Mouse (Mus musculus) embryonic facial prominence, embryonic 13.5 days (tissue): ENCODE data around the gene Fam13c. TPM values are rescaled to one million over a fixed set of nuclear protein-coding genes. Genes with fewer than 3 reads are reported as not detected.

Source experiments
- ATAC-seq: fragments of 200-750 bp; cut with Nextera tagmentation; 2 replicates; pipeline ENCODE4 v1.8.0; 2017; ENCODE audit warnings: low read depth; ENCODE audit not compliant: insufficient number of reproducible peaks, insufficient read depth, low FRiP score, low TSS enrichment
- H3K27ac ChIP-seq: fragments of 300-500 bp; sonication (generic); 2 replicates; pipeline ENCODE4 v1.5.1; 2015; ENCODE audit warnings: moderate library complexity, mild to moderate bottlenecking, inconsistent platforms
- H3K27me3 ChIP-seq: fragments of 300-500 bp; sonication (generic); 2 replicates; pipeline ENCODE4 v1.6.1; 2015; ENCODE audit warnings: mild to moderate bottlenecking, inconsistent platforms
- H3K36me3 ChIP-seq: fragments of 300-500 bp; sonication (generic); 2 replicates; pipeline ENCODE4 v1.6.1; 2015; ENCODE audit warnings: mild to moderate bottlenecking, inconsistent platforms
- H3K4me1 ChIP-seq: fragments of 300-500 bp; sonication (generic); 2 replicates; pipeline ENCODE4 v1.6.1; 2015; ENCODE audit warnings: inconsistent platforms
- H3K4me2 ChIP-seq: fragments of 300-500 bp; sonication (generic); 2 replicates; pipeline ENCODE4 v1.6.1; 2015; ENCODE audit warnings: moderate library complexity, mild to moderate bottlenecking, inconsistent platforms
- H3K4me3 ChIP-seq: fragments of 300-500 bp; sonication (generic); 2 replicates; pipeline ENCODE4 v1.5.1; 2015; ENCODE audit warnings: mild to moderate bottlenecking, inconsistent platforms
- H3K9ac ChIP-seq: fragments of 300-500 bp; sonication (generic); 2 replicates; pipeline ENCODE4 v1.6.1; 2015; ENCODE audit warnings: mild to moderate bottlenecking, inconsistent platforms
- H3K9me3 ChIP-seq: fragments of 300-500 bp; sonication (generic); 2 replicates; pipeline ENCODE4 v1.6.1; 2016; ENCODE audit warnings: inconsistent platforms
- WGBS: fragments of 180-500 bp; shearing (Covaris S2); methylation state at CpG from one replicate; pipeline ENCODE4 v1.1.7; 2015; ENCODE audit warnings: mixed read lengths; 5-methylcytosine and 5-hydroxymethylcytosine counted together
- polyA plus RNA-seq: library from polyadenylated mRNA; unstranded; fragments of >200 nt; fragmentation: Nextera tagmentation; extraction: Ambion mirVana; gene quantifications from 2 replicates; pipeline ENCODE4 v1.2.1, GENCODE M21; 2015

Gene Fam13c
- polyA plus RNA-seq, 1 experiment from 2014 or later = 15.0 TPM

DNA sequence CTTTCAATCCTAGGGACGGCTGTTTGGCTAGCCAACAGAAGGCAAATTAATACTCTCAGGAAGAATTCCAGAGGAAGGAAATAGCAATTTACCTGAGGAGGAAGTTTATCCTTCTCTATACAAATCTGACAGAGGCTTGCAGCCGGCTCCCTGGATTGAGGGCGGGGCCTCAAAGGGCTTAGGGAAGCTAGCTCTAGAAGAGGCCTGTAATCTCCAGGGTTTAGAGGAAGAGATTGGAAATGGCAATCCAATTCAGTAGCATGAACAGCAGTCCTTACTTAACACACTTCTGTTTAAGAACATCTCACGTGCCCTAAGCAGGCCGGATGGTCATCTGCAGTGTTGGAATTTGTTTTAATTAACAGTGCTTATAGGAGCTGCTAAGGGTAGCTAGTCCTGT is 81.1 kb downstream of the Fam13c start:
- Histone ChIP-seq H3K27me3 (no peaks in the 10 kb centered on the region), H3K4me1 (peaks cover 26% of the 10 kb centered on the region), H3K4me2 (peak overlapping the region; percentile 90), H3K36me3 (peaks cover 18% of the 10 kb centered on the region), H3K9me3 (no peaks in the 10 kb centered on the region), H3K27ac (0 out of 2 replicates have a peak overlapping the region, but pooled peaks have one; percentile 78), H3K4me3 (peak overlapping the region; percentile 46), H3K9ac (no peak overlapping the region)
- WGBS = 18% methylated on average over 5 of the region's 5 CpGs
- ATAC-seq = no peak

DNA sequence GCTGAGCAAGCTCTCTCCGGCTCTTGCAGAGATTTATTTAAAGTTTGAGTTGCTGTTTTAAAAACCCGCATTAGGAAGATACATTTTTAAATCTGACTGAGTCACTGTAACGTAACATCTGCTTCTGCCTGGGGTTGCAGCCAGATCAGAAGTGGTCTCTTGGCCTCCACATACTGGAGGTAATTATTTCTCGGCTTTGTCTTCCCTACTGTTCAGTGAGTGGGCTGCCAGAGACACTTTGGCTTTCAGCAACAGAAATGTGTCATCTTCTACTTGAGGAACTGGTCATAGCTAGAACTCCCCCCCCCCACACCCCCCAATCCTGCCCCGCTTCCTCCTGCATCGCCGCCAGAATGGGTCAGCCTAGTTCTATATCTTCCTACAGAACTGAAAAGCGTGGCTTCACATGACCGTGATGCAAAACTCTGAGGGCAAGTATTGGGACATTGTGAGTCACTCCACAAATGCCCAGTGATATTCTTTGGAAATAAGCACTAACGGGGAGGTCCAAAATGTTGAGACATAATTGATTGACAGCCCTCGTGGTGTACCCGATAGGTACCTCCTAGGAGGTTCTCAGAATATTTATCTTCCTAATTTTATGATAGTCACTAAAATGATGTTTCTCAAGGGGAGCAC is 90.0 kb downstream of the Fam13c start:
- no peaks in the 10 kb centered on the region for H3K4me1 ChIP-seq
- peaks cover 7% of the 10 kb centered on the region for H3K36me3 ChIP-seq
- H3K9me3 ChIP-seq = no peaks in the 10 kb centered on the region
- 90% methylated on average over 12 of the region's 12 CpGs for WGBS
- no peak overlapping the region for H3K27ac ChIP-seq
- no peak overlapping the region for H3K4me3 ChIP-seq
- no peak for ATAC-seq
- H3K4me2 ChIP-seq = no peak overlapping the region
- no peak overlapping the region for H3K9ac ChIP-seq
- H3K27me3 ChIP-seq = no peaks in the 10 kb centered on the region

DNA sequence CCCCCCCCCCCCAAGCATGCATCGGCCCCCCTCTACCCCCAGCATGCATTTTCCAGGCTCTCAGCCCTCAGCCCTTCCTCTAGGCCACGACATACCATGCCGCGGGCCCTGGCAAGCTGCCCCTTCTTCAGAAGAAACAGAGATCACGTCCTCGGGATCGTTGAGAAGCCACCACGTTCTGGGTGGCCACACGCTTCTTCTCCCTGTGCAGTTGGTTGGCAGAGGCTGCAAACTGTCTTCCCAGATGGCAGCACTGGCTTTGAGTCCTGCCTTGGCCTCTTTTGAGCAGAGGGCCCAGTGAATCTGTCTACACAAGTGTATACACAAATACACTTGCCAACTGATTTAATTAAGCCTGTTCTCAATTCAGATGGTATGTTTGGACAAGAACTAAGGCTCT is 92.0 kb downstream of the Fam13c start:
- Histone ChIP-seq H3K4me1 (no peaks in the 10 kb centered on the region), H3K36me3 (peaks cover 16% of the 10 kb centered on the region), H3K4me3 (no peak overlapping the region), H3K9me3 (no peaks in the 10 kb centered on the region), H3K27me3 (no peaks in the 10 kb centered on the region), H3K27ac (no peak overlapping the region), H3K9ac (no peak overlapping the region), H3K4me2 (no peak overlapping the region)
- 88% methylated on average over 9 of the region's 9 CpGs for WGBS
- ATAC-seq = no peak

DNA sequence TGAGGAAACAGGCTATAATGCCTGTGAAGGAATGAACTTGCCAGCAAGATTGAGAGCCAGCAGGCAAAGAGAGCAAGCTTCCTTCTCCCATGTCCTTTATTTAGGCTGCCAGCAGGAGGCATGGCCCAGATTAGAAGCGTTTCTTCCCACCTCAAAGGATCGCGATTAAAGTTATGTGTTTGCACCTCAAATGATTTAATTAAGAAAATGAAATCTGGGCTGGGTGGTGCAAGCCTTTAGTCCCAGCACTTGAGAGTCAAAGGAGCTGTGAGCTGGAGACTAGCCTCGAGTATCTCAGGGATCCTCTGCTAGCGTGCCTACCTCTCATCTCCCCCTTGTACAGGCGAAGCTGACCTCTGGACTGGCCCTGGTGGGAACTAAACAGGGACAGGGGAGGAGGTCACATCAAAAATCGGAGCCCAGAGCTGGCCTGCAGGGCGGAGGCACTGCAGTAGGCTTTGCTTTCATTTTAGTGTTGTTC is 93.1 kb downstream of the Fam13c start:
- Histone ChIP-seq H3K27me3 (no peaks in the 10 kb centered on the region), H3K4me1 (no peaks in the 10 kb centered on the region), H3K4me2 (no peak overlapping the region), H3K9ac (no peak overlapping the region), H3K9me3 (no peaks in the 10 kb centered on the region), H3K4me3 (no peak overlapping the region), H3K36me3 (peaks cover 16% of the 10 kb centered on the region), H3K27ac (no peak overlapping the region)
- 75% methylated on average over 8 of the region's 8 CpGs for WGBS
- ATAC-seq = no peak

- Histone ChIP-seq H3K9me3 (no peaks in the 10 kb centered on the region), H3K9ac (no peak overlapping the region), H3K4me1 (no peaks in the 10 kb centered on the region), H3K27me3 (no peaks in the 10 kb centered on the region), H3K27ac (no peak overlapping the region), H3K4me2 (no peak overlapping the region), H3K36me3 (peaks cover 16% of the 10 kb centered on the region), H3K4me3 (no peak overlapping the region)
- WGBS = 88% methylated on average over 12 of the region's 12 CpGs
- ATAC-seq = no peak
These were observed 93.7 kb downstream of the Fam13c start for GRCm38 (mm10) chr10:70533986-70534385.

- WGBS = 93% methylated on average over 10 of the region's 10 CpGs
- H3K4me2 ChIP-seq = no peak overlapping the region
These were observed 94.3 kb downstream of the Fam13c start for GRCm38 (mm10) chr10:70534571-70534970.

GRCm38 (mm10) chr10:70535401-70535800 is 95.1 kb downstream of the Fam13c start:
- no peak overlapping the region for H3K4me2 ChIP-seq
- peaks cover 16% of the 10 kb centered on the region for H3K36me3 ChIP-seq
- H3K4me1 ChIP-seq = no peaks in the 10 kb centered on the region
- H3K9me3 ChIP-seq = no peaks in the 10 kb centered on the region
- no peaks in the 10 kb centered on the region for H3K27me3 ChIP-seq
- no peak overlapping the region for H3K27ac ChIP-seq
- no peak for ATAC-seq
- H3K9ac ChIP-seq = no peak overlapping the region
- no peak overlapping the region for H3K4me3 ChIP-seq
- 86% methylated on average over 12 of the region's 12 CpGs for WGBS

More at GRCm38 (mm10) chr10:70534571-70534970, 94.3 kb downstream of the Fam13c start:
- H3K36me3 ChIP-seq = peaks cover 16% of the 10 kb centered on the region
- H3K27me3 ChIP-seq = no peaks in the 10 kb centered on the region
- H3K9me3 ChIP-seq = no peaks in the 10 kb centered on the region
- H3K4me1 ChIP-seq = no peaks in the 10 kb centered on the region
- no peak for ATAC-seq
- no peak overlapping the region for H3K27ac ChIP-seq
- H3K4me3 ChIP-seq = no peak overlapping the region
- no peak overlapping the region for H3K9ac ChIP-seq

DNA sequence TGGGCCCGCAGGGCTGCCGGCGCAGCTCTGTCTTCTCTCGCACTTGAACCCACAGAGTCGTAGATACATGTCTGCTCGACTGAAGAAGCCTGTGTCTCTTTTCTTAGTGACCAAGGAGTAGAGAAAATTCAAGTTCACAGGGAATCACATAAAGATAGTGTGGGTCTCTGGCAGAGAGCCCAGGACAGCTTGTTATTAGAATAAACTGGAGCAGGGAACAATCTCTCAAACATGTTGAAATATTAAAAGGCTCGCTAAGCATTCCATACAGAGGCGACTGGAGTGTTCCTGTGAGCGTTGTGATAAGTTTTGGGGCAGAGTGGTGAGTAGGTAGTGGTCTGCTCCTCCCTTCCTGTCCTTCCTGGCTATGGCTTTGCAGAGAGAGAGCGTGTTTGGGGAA is 97.4 kb downstream of the Fam13c start:
- 92% methylated on average over 10 of the region's 10 CpGs for WGBS
- Histone ChIP-seq H3K4me3 (no peak overlapping the region), H3K9ac (no peak overlapping the region), H3K9me3 (no peaks in the 10 kb centered on the region), H3K27me3 (no peaks in the 10 kb centered on the region), H3K4me1 (no peaks in the 10 kb centered on the region), H3K36me3 (peaks cover 16% of the 10 kb centered on the region), H3K27ac (no peak overlapping the region), H3K4me2 (no peak overlapping the region)
- no peak for ATAC-seq

GRCm38 (mm10) chr10:70539251-70539650 is 99.0 kb downstream of the Fam13c start:
- Histone ChIP-seq H3K4me3 (no peak overlapping the region), H3K4me1 (no peaks in the 10 kb centered on the region), H3K9me3 (no peaks in the 10 kb centered on the region), H3K36me3 (peaks cover 17% of the 10 kb centered on the region), H3K9ac (no peak overlapping the region), H3K27ac (no peak overlapping the region), H3K27me3 (no peaks in the 10 kb centered on the region), H3K4me2 (no peak overlapping the region)
- WGBS = 93% methylated on average over 9 of the region's 9 CpGs
- ATAC-seq = no peak

DNA sequence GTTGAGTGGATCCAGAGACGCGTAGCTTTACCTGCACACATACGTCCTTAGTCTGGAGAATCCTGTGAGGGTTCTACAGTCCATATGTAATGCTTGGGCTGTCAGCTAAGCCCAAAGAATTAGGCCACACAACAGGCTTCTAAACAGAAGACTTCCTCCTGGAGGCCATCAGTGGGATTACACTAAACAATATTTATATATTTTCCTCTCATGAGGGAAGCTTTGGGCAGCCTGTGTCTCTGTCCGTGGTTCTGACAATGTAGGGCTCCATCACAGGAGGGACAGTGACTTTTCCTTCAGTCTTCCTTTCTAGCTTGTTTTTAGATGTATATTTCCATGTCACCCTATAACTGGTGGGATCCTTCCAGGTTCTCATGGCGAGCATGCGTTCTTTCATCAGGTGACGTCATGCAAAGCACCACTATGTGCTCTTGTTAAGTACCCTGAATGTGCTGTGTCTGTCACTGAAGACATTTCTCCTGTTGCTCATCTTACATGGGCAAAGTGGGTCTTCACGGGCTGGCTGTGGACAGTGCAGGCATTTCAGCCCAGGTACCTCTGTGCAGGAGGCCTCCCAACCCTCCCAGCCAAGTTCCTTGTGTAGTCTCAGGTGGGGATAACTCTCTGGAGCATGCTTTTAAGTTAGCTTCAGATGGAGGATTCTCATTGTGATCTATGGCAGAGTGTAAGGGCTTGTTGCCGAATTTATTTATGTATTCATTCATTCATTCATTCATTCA is 100.3 kb downstream of the Fam13c start:
- WGBS = 83% methylated on average over 9 of the region's 9 CpGs
- H3K4me2 ChIP-seq = no peak overlapping the region
- peaks cover 25% of the 10 kb centered on the region for H3K36me3 ChIP-seq
- no peak overlapping the region for H3K4me3 ChIP-seq
- H3K27ac ChIP-seq = no peak overlapping the region
- no peak for ATAC-seq
- H3K9me3 ChIP-seq = no peaks in the 10 kb centered on the region
- H3K4me1 ChIP-seq = no peaks in the 10 kb centered on the region
- H3K27me3 ChIP-seq = no peaks in the 10 kb centered on the region
- no peak overlapping the region for H3K9ac ChIP-seq

- H3K27me3 ChIP-seq = no peaks in the 10 kb centered on the region
- no peak overlapping the region for H3K27ac ChIP-seq
- H3K36me3 ChIP-seq = peaks cover 18% of the 10 kb centered on the region
- H3K4me3 ChIP-seq = no peak overlapping the region
- no peaks in the 10 kb centered on the region for H3K9me3 ChIP-seq
- no peak overlapping the region for H3K4me2 ChIP-seq
- 63% methylated on average over 6 of the region's 6 CpGs for WGBS
- H3K4me1 ChIP-seq = no peaks in the 10 kb centered on the region
- no peak overlapping the region for H3K9ac ChIP-seq
- no peak for ATAC-seq
These were observed 102.6 kb downstream of the Fam13c start for GRCm38 (mm10) chr10:70542857-70543256.

DNA sequence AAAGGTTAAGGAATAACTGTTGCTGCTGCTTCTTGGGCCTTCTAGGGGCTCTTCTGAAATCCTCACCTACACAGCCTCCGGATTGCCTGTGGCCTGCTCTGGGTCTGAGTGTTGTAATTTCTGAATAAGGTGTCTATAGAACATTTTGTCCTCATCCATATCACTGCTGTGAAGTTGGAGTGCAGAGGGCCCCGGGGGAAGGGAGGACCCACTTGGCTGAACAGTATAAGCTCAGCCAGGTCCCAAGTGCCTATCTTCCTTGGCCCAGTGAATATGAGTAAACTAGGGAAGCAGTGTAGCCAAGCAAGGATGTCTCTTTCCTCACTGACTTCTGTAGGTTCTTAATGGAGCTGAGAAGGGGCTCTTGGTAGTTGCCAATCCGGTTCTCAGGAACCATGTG is 112.2 kb downstream of the Fam13c start:
- ATAC-seq = no peak
- 88% methylated on average over 3 of the region's 3 CpGs for WGBS

More for the DNA sequence above, 112.2 kb downstream of the Fam13c start:
- no peak overlapping the region for H3K4me2 ChIP-seq
- H3K4me1 ChIP-seq = no peaks in the 10 kb centered on the region
- H3K36me3 ChIP-seq = peaks cover 33% of the 10 kb centered on the region
- no peak overlapping the region for H3K4me3 ChIP-seq
- H3K9me3 ChIP-seq = no peaks in the 10 kb centered on the region
- H3K27ac ChIP-seq = no peak overlapping the region
- H3K27me3 ChIP-seq = no peaks in the 10 kb centered on the region
- no peak overlapping the region for H3K9ac ChIP-seq
